Mouse (Mus musculus): ENCODE data around the gene Polr2g.
"Not testable (repeated sequence)": the region's sequence is repeated elsewhere in the genome, so short reads cannot be mapped to it uniquely, and the experiment has no call there.

The Polr2g gene

GRCm38 (mm10) chr19:8798264-8798946, at the start of gene Polr2g:
Gene Polr2g (minus strand): TSS chr19:8798577.
- DNase-seq (ENCODE audit: low read depth, low spot score) = peak; percentile 81

GRCm38 (mm10) chr19:8844371-8845129, 46.2 kb upstream of the Polr2g start:
- peak; percentile 76 for DNase-seq (ENCODE audit: low read depth, low spot score)

- no peak for DNase-seq (ENCODE audit: low read depth, low spot score)
Observed at GRCm38 (mm10) chr19:8842961-8843360, 44.6 kb upstream of the Polr2g start.

GRCm38 (mm10) chr19:8841012-8841411, 42.6 kb upstream of the Polr2g start:
- no peak for DNase-seq (ENCODE audit: low read depth, low spot score)

DNA sequence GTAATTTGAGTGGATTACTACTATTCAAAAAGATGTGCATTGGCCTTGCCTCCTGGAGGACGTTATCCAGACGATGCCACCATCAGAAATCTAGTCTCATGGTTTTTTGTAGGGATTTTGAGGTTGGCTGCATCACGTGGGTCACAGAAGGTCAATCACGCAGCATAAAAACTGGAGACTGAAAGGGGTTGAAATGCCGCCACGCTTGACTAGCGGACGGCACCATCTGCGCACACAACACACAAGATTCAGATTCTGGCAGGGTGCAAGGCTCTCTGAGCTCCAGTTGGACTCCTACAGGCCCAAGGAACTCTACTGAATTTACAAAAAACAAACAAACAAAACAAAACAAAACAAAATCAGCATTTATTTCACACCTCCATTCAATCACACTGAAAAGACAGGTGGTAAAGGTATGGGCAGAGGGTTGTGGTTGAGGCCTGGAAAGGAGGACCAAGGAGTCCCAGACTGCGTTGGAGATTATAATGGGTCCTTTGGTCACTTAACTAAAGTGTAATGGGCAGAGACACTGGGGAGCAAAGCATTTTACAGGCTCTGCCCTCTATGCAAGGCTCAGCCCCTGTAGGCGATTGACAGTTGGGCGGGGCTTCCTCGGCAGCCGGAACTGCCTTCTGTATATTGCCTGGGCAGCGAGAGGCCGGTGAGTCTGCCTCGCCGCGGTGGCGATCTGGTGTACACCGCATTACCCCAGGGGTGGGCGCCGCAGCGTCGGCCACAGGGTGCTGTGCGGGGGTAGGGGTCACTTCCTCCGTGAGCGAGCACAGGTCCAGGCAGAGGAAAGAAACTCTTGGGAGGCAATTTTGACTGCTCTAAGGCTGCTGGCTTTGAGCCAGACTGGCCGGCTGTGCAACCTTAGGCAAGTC, 41.8 kb upstream of the Polr2g start:
- DNase-seq (ENCODE audit: low read depth, low spot score) = no peak

DNA sequence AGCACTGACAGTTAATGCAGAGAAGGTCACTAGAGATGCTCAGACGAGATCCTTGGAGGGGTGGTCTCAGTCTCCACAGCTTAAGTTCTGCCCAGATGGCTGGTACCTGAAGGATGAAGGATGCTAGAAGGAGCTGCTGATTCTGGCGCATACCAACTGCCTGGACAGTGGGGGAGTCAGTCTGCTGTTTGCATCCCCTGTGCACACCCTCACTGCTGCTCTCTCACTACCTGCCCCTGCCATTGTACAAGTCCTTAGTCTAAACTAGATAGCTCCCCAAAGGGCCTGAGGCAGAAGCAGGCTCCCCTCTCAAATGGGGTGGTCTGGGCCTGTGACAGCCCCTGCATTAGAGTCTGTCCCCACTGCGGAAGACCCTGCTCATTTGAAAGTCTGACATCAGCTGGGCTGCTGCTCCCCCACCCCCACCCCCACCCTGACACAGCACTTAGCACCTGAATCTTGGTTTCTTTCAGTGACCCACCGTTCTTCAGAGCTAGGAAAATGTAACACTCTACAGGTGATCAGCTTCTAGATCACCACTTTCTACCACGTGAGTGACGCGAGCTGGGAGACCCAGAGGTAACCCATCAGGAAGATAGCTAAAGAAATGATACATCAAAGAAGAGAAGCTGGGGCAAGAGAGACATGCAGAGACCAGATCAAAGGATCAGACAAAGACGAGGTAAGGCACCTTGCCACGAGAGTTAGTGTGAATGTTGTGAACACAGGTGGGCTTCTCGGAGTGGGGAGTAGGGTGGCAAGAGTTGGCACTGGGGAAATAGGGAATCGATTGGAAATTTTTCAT, 40.9 kb upstream of the Polr2g start, which contains the start of gene Gng3:
Gene Gng3 (minus strand): TSS at position 92 of the 805 bp plus-strand sequence.
- no peak for DNase-seq (ENCODE audit: low read depth, low spot score)

- no peak for DNase-seq (ENCODE audit: low read depth, low spot score)
Observed at GRCm38 (mm10) chr19:8838041-8838730, 39.8 kb upstream of the Polr2g start.

GRCm38 (mm10) chr19:8837251-8837791, 38.9 kb upstream of the Polr2g start, which contains the start of gene Bscl2:
Gene Bscl2 (plus strand): TSS chr19:8837467.
- DNase-seq (ENCODE audit: low read depth, low spot score) = peak; percentile 74

- not testable (repeated sequence) for DNase-seq (ENCODE audit: low read depth, low spot score)
Observed at GRCm38 (mm10) chr19:8836327-8836726, 38.0 kb upstream of the Polr2g start.

GRCm38 (mm10) chr19:8832971-8833370, 34.6 kb upstream of the Polr2g start:
- DNase-seq (ENCODE audit: low read depth, low spot score) = no peak

DNA sequence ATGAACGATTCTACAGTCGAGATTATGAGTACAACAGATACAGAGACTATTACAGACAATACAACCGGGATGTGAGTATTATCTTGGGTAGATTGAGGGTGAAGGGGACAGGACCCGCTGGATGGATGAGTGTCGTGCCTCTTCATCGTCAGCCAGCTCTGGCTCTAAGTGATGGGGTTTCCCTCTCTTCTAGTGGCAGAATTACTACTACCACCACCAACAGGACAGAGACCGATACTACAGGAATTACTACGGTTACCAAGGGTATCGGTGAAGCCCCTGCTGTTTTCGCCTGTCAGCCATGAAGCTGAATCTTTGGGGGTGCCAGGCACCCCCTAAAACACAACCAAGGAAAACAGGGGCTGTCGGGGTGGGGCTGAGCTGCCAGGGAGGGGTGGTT, 32.9 kb upstream of the Polr2g start:
- DNase-seq (ENCODE audit: low read depth, low spot score) = no peak

DNA sequence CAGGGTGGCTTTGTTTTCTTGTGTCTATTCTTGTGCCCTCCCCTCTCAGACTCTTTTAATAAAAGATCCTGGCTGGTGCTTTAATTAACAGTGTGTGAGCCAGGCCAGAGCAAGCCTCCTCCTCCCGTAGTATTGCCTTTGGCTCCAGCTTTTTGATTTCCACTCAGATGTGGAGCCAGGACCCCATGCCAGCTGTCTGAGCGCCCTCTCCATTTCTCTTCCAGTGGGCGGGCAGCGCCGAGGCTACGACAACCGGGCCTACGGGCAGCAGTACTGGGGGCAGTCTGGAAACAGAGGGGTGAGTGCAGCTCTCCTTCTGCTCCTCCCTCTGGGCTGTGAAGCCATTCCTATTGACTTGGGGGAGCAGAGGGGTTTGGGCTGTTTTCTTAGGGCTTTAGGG, 32.3 kb upstream of the Polr2g start:
- DNase-seq (ENCODE audit: low read depth, low spot score) = no peak

GRCm38 (mm10) chr19:8829660-8830059, 31.3 kb upstream of the Polr2g start, which contains the start of gene AC129217.1:
Gene AC129217.1 (plus strand): TSS chr19:8829773.
- DNase-seq (ENCODE audit: low read depth, low spot score) = no peak

GRCm38 (mm10) chr19:8822696-8823095, 24.3 kb upstream of the Polr2g start:
- no peak for DNase-seq (ENCODE audit: low read depth, low spot score)

DNA sequence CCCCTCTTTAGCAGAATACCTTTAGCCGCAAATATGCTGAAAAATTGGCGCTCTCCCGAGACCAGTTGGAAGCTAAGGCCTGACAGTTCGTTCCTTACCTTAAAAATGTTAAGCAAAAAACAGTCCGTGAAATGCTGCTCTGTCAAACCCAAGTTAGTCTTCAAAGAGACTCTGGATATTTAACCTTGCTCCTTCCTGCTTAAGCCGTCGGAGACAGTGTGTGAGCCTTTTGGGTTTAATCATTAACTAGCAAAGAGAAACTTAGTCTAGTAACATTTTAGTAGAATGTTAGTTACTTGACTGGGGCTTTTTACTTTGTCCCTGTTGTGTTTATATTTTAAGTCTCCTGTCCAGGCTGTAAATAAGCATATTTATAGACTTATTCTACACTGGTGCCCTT, 22.8 kb upstream of the Polr2g start:
- no peak for DNase-seq (ENCODE audit: low read depth, low spot score)

DNA sequence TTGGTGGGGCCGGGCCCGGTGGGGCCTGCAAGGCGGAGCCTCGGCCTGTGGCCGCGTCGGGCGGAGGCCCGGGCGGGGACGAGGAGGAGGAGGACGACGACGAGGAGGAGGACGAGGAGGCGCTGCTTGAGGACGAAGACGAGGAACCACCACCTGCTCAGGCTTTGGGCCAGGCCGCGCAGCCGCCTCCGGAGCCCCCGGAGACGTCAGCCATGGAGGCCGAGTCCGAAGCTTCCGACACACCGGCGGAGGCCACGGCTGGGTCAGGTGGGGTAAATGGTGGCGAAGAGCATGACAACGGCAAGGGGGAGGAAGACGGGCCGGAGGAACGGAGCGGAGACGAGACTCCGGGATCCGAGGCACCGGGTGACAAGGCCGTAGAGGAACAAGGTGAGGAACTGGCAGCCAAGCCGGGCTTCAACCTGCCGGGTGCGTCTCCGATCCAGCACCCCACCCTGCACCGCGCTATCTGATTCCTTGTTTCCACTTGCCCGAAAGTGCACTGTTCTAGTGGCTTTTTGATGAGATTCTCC, 22.1 kb upstream of the Polr2g start:
- no peak for DNase-seq (ENCODE audit: low read depth, low spot score)

DNA sequence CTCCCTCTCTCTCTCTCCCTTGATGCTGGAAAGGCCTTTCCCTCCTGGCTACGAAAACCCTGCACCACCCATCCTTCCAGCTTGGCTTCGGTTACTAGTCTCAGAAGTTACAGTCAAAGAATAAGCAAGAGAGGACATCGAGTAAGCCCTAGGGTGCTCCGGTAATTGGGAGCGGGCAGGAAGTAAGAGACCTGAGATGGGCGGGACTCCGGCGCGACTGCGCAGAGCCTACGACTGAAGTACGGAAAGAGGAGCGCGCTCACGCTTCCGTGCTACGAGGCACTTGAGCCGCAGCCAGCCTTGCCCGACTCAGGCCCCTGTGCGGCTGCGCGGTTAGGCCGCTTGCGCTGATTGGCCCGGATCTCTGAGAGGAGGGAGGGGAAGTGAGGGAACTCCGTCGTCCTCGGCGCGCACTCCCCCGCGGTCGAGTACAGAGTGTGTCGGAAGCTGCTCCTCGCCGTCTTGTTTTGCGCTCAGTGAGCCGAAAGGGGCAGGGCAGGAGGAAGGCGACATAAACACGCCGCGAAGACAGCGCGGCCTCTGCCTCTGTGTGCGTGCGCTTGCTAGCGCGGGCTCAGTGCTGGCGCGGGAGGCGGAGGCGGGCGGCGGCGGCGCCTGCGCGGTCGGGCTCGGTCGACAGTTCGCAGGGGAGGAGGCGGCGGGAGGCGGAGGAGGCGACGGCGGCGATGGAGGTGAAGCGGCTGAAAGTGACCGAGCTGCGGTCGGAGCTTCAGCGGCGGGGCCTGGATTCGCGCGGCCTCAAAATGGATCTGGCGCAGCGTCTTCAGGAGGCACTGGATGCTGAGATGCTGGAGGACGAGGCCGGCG, 21.4 kb upstream of the Polr2g start, which contains the start of gene Hnrnpul2:
Gene Hnrnpul2 (plus strand): TSS at position 415 of the 828 bp plus-strand sequence.
- peak; percentile 97 for DNase-seq (ENCODE audit: low read depth, low spot score)

- DNase-seq (ENCODE audit: low read depth, low spot score) = peak; percentile 92
Observed at GRCm38 (mm10) chr19:8818801-8819595, 20.6 kb upstream of the Polr2g start, which contains the start of gene Ttc9c. Gene Ttc9c (minus strand): TSS chr19:8819333.
